Mouse (Mus musculus) telencephalon, adult 2 months (tissue): ENCODE data around the gene Acoxl.
"Not testable (repeated sequence)": the region's sequence is repeated elsewhere in the genome, so short reads cannot be mapped to it uniquely, and the experiment has no call there.

Experiments used
- DNase-seq: peaks from one replicate; pipeline ENCODE4 v3.0.0-alpha.2; 2011; ENCODE audit warnings: low read depth, low spot score

Gene Acoxl

GRCm38 (mm10) chr2:128076936-128077335, 238.3 kb downstream of the Acoxl start:
- DNase-seq: no peak

GRCm38 (mm10) chr2:128078859-128079258, 240.2 kb downstream of the Acoxl start:
- no peak for DNase-seq

- no peak for DNase-seq
Measured at GRCm38 (mm10) chr2:128079316-128079715, 240.6 kb downstream of the Acoxl start.

- no peak for DNase-seq
Measured at GRCm38 (mm10) chr2:128083844-128084243, 245.2 kb downstream of the Acoxl start.

- no peak for DNase-seq
Measured at GRCm38 (mm10) chr2:128084607-128085006, 245.9 kb downstream of the Acoxl start.

- DNase-seq: no peak
Measured at GRCm38 (mm10) chr2:128085481-128085880, 246.8 kb downstream of the Acoxl start.

- peak; percentile 29 for DNase-seq
Measured at GRCm38 (mm10) chr2:128086301-128086886, 247.7 kb downstream of the Acoxl start.

- no peak for DNase-seq
Measured at GRCm38 (mm10) chr2:128086996-128087526, 248.4 kb downstream of the Acoxl start.

GRCm38 (mm10) chr2:128087798-128088545, 249.3 kb downstream of the Acoxl start:
- no peak for DNase-seq

- DNase-seq: no peak
Measured at GRCm38 (mm10) chr2:128090283-128090885, 251.7 kb downstream of the Acoxl start.

- DNase-seq: no peak
Measured at GRCm38 (mm10) chr2:128091431-128092369, 253.0 kb downstream of the Acoxl start.

- DNase-seq: no peak
Measured at GRCm38 (mm10) chr2:128092451-128092850, 253.8 kb downstream of the Acoxl start.

- no peak for DNase-seq
Measured at GRCm38 (mm10) chr2:128094196-128094595, 255.5 kb downstream of the Acoxl start.

- no peak for DNase-seq
Measured at GRCm38 (mm10) chr2:128094602-128095001, 255.9 kb downstream of the Acoxl start.

GRCm38 (mm10) chr2:128095270-128095669, 256.6 kb downstream of the Acoxl start:
- no peak for DNase-seq

- DNase-seq: no peak
Measured at GRCm38 (mm10) chr2:128096070-128096469, 257.4 kb downstream of the Acoxl start.

GRCm38 (mm10) chr2:128098118-128098517, 259.4 kb downstream of the Acoxl start:
- not testable (repeated sequence) for DNase-seq

GRCm38 (mm10) chr2:128102086-128102485, 263.4 kb downstream of the Acoxl start:
- DNase-seq: no peak

GRCm38 (mm10) chr2:128104815-128105214, 266.1 kb downstream of the Acoxl start:
- DNase-seq: no peak

GRCm38 (mm10) chr2:128105651-128106050, 267.0 kb downstream of the Acoxl start:
- DNase-seq: no peak

GRCm38 (mm10) chr2:128111537-128111936, 272.9 kb downstream of the Acoxl start:
- no peak for DNase-seq
